In the genomic region with DNA sequence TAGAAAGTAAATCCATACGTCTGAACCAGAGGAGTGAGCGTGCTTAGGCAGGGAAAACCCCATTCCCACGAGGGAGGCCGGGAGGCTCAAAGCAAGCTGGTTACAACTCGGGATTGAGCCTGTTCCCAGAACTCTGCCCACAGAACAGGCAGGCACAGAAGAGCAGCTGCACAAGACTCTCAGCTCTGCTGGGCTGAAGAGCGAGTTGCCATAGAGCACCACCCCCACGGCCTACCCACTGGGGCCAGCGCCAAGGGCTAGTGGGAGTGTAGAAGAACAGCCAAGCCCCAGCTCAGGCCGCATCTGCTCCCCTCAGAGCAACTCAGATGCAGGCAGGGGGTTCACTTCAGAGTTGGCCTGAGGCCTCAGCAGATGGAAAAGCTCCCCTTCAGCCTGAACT, we compare ENCODE assay signal across 11 mouse cellular contexts. TPM values are rescaled to one million over a fixed set of nuclear protein-coding genes. Genes with fewer than 3 reads are reported as not detected.
DNase-seq lines count a peak whose midpoint lies in the region.
"Had no signal": no experiment of that assay in that cellular context is flagged by ENCODE, and none has a peak within 500 bp of the region (broad histone marks: within the 10 kb centered on the region; RNA-seq: fewer than 3 reads in every experiment).

No protein-coding gene starts in this region.

- 0 out of 2 replicates have a peak, but pooled peaks cover 4% of the 10 kb centered on the region for H3K36me3 ChIP-seq in heart, embryonic 10.5 days
- H3K36me3 ChIP-seq: stomach, embryonic 15.5 days had no signal

- 88% methylated on average over 9 of the region's 9 CpGs for whole genome bisulfite sequencing in heart, embryonic 10.5 days

- H3K9me3 ChIP-seq in heart, embryonic 10.5 days = no peaks in the 10 kb centered on the region
- H3K9me3 ChIP-seq: stomach, embryonic 15.5 days had no signal

- H3K27ac ChIP-seq in heart, embryonic 10.5 days = 0 out of 2 replicates have a peak overlapping the region, but pooled peaks have one; percentile 36
- H3K27ac ChIP-seq: stomach, embryonic 15.5 days had no signal

- no peak for DNase-seq in heart, embryonic 10.5 days (ENCODE audit: low spot score)
- no peak for DNase-seq in heart, adult 18-20 months
- peak; percentile 77 to 85 for DNase-seq in cerebellum, postnatal 36 days
- DNase-seq in layer of hippocampus, adult 9-11 months = peak; percentile 96
- peak; percentile 85 to 86 for DNase-seq in right cerebral cortex, adult 2 months (ENCODE audit: low spot score in 2 of 2)
- DNase-seq in lung, adult 18-20 months = no peak
- no peak for DNase-seq in adrenal gland, adult 2 months
- no peak for DNase-seq in lung, postnatal 25 days (ENCODE audit: low spot score)
- DNase-seq: midbrain, embryonic 14.5 days had no signal

- no peaks in the 10 kb centered on the region for H3K27me3 ChIP-seq in heart, embryonic 10.5 days (ENCODE audit: insufficient read depth, poor library complexity, severe bottlenecking)
- H3K27me3 ChIP-seq: CH12.LX; stomach, embryonic 15.5 days had no signal

- H3K4me3 ChIP-seq in heart, embryonic 10.5 days = no peak overlapping the region
- H3K4me3 ChIP-seq: stomach, embryonic 15.5 days had no signal

- peaks cover 32% of the 10 kb centered on the region for H3K4me1 ChIP-seq in heart, embryonic 10.5 days
- H3K4me1 ChIP-seq: stomach, embryonic 15.5 days had no signal

RNA-seq across cellular contexts. Expression of gene Crtam, which starts 49.7 kb away (rescaled TPM):
- polyA plus RNA-seq in heart, embryonic 10.5 days (2016; fragmentation: Nextera tagmentation; extraction: Ambion mirVana) = 0.12 and 0.29 TPM in 2 replicates
- total RNA-seq in heart, adult 18-20 months (2021) = under 1 TPM in 1 of 2 experiments, not detected in 1; 0.21 TPM
- not detected for total RNA-seq in adrenal gland, adult 2 months (2021)
- polyA plus RNA-seq in adrenal gland, adult 2 months (2012; rRNA removed) = 0.02 TPM in 1 of 2 replicates, not detected in the other
- total RNA-seq: CH12.LX had no signal
- polyA plus RNA-seq: stomach, embryonic 15.5 days had no signal

Comparison
In these comparisons a context has a peak if more than half of its experiments do, and no peak if none do; other contexts are left out.
1. DNase-seq: peak in cerebellum, postnatal 36 days (2 of 2), layer of hippocampus, adult 9-11 months (single experiment) and right cerebral cortex, adult 2 months (2 of 2); none in heart, embryonic 10.5 days (single experiment), heart, adult 18-20 months (0 of 2), lung, adult 18-20 months (0 of 2), adrenal gland, adult 2 months (single experiment) and lung, postnatal 25 days (single experiment).